Mouse (Mus musculus) c-Kit-positive CD71-negative TER-119-negative erythroid progenitor cells, embryonic 14.5 days (primary cell): ENCODE results near the gene Kansl3.
A peak's percentile ranks its signal among the peaks of the same experiment; 100 is the strongest.

Experiments used
- DNase-seq: peaks from one replicate; pipeline ENCODE4 v3.0.0-alpha.2; 2013; ENCODE audit warnings: low read depth

Kansl3 gene

DNA sequence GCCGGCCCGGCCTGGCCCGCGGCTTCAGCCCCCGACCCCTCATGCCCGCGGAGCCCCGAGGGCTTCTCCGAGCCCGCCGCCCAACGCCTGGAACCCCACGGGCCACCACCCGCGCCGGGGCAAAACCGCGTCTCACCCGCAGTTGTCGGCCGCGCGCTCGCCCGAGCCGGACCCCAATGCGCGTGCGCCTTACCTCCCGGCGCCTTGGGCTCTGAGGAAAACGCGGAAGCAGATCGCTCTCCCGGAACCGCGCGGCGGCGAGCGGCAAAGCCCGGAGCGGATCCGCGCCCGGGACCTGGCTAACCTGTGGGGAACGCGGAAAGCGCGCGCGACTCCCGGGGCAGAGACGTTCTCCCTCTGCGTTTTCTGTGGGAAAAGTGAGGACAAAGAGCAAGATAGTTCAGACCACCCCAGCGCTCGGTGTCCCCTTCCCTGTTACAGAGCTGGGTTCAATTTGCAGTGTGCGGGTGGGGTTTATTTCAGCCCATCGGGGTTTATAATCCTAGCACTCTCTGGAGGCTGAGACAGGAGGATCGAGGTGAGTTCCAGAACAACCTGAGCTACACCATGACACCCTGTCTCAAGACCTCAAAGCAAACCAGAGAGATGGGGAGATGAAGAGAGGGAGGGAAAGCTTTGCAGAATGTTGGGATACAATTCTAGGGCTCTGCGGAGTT is at the start of gene Kansl3:
TSS of gene Kansl3 (minus strand) at position 213 of the 677 bp plus-strand sequence.
- peak; percentile 90 for DNase-seq

DNA sequence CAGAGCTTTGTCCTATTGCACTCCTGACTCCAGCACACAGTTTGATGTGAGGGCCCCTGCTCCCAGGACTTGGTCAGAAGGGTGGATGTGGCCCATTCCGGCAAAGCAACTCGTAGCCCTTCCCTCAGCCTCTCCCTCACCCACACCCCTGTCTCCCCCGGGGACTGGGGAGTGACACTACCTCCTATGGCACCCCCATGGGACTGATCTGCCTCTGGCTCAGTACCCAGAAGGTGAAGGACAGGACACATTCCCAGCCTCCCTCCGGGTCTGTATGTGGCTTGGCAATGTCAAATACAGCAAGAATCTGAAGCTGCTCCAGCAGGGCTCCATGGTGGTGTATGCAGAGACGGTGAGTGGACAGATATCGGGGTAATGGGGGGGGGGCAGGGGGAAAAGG is 35.5 kb upstream of the Kansl3 start:
- no peak for DNase-seq

DNA sequence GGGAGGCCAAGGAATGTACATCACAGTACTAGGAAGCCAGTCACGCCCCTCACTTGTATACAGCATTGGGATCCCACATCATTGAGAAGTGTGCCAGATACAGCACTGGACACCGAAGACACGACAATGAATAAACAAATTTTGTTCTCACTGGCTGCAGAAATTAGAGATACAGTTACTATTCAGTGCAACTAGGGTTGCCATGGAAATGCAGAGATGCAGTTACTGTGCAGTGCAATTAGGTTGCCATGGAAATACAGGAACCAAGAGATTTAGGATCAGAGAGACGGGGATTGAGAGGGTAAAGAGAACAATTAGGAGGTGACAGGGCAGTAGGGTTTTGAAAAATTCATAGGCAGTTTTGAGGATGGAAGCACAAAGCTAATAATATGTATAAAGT is 32.5 kb upstream of the Kansl3 start:
- no peak for DNase-seq

DNA sequence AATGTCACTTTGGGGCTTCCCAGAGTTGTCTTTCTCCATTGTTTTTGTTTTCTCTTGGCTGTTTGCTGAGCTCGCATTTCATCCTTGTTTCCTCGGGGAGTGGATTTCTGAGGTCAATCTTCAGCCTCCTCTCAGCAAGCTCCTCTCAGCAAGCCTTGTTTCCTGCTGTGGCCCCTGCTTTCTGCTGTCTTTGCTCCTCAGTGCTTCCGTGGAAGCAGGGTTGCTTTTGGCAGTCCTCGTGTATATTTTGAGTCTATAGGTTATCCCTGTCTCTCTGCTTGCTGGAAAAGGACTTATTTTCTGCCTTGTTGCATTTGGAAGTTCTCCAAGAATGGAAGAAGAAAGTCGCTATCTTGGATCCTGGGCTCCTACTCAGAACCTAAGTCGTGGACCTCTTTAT is 28.1 kb upstream of the Kansl3 start:
- no peak for DNase-seq

DNA sequence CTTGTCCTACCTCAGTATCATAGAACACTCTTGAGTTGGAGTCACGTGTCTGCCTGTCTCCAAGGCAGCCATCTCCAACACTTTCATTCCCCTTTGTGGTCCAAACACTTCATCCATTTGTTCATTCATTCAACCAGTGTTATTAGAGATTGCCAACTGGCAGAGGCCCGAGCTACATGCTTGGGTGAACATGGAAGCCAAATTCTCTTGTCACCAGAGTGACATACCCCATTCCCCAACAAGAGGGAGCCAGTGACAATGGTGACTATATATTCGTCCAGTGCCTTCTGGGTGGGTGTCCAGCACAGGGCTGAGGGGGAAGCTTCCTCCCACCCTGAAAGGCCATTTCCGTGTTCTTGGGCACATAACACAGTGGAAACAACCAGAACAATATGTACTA is 10.6 kb upstream of the Kansl3 start:
- DNase-seq: no peak

DNA sequence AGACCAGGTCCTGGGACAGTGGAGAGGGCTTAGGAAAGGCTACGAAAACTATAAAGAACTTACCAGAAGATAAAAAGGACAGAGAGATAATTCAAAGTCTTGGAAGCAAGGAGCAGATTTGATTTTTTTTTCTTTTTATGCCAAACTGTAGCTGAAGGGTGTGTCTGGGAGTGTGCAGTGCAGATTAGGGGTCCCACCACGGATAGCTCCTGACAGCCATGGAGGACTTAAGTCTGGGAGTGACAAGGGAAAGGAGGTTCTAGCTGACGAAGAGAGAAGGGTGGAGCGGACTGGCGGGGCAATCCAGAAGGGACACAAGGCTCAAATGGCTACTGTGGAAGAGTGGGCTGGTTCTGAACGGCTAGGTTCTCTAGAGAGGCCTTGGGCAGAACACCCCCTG is 9.9 kb upstream of the Kansl3 start:
- DNase-seq: no peak

DNA sequence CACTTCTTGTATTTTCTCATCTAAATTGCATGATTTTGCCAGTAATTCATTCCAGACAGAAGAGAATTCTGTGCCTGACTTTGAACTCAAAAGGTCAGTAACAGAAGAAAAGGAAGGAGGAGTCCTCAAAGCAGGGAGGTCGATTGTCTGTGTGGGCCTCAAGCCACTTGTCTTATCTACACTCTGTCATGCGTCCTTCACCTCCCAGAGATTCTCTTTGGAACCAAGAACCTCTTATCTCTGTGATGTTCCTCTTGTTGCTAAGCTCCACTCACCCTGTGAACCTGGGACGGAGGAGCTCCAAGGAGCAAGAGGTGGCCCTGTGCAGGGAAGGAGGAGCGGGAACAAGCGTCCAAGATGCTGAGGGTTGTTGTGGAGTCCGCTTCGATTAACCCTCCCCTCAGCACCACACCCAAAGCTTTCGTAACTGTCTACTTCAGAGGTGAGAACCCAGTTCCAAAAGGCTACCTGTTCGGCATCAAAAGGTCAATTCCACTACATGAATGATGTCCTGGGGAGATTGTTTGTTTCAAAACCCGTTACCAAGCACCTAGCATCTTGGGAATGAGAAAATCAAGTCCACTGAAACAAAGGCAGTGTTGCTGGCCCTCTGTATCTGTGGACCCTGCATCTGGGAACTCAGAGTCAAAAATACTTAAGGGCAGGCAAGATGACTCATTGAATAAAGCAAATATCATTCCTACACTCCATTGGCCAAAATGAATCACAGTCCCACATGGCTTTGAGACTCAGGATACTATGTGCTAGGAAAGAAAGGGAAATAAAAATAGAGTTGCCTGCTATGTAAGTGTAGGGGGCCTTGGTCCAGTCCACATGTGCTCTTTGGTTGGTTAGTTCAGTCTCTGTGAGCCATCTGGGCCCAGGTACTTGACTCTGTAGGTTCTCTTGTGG is 3.2 kb upstream of the Kansl3 start, which contains the start of gene Fer1l5:
TSS of gene Fer1l5 (plus strand) at position 358 of the 912 bp plus-strand sequence.
- DNase-seq: no peak

DNA sequence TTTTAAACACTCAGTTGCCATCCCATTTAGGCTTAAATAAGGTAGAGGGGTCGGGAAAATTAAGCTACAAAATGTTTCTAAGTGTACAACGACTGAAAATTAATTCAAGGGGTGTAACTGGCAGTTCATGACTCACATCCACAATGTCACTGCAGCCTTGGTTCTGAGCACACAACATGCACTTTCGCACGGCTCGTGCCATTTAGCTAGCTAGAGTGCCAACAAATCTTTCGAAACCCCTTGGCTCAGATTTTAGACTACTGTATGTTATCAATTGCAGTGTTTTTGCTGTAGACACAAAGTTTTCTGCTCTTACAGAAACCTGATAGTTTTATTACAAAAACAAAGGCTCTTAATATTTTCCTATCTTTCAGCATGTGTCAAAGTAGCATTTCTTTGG is 1.9 kb upstream of the Kansl3 start:
- DNase-seq: no peak

DNA sequence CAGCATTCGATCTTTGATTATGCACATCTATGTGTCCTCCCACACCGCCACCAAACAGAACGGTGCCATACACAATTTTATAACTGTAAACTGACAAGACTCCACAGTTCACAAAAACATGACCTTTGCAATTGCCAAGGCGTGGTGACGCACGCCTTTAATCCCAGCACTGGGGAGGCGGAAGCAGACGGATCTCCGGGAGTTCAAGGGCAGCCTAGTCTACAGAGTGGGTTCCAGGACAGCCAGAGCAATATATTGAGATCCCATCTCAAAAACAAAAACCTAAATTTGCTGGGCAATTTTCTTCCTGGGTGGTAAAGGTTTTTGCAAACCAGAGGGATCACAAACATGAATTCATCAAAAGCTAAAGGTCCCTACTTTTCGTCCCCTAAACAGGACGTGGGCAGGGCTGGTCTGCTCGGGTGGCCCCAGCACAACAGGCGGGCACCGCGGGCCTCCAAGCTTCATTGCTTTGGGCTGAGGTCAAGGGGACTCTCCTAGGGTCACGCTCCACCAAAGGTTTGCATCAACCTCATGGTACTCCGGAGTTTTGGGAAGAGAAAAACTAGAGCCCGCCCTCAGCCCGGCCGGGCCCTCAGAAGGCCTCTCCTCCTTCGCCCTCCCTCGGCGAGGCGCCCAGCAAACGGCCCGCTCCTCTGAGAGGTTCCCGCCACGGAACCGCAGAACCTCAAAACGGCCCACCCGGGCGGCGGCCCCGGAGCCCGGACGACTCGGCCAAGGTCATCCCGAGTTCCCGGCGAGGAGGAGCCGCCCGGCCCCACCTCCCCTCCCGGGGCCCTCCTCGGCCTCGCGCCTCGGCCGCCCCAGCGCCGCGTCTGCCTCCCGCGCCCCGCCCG is 641 bp downstream of the Kansl3 start:
- peak; percentile 23 for DNase-seq

DNA sequence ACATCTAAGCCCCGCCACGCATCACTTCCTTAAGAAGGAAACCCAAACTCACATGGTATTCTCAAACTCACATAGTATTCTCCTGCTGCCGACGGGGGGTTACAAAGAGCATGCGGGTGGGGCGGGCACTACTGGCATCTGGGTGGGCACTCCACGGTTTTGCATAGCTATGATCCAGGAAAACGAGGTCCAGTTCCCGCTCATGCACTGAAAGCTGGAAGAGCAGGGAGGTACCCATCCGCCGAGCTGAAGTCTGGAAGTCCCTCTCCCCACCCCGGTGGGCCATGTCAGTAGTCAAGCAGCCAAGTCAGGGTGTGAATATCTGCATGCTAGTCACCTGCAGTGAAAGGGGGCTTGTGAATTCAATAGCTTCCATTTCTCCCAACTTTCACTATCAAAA is 1.3 kb downstream of the Kansl3 start:
- no peak for DNase-seq

DNA sequence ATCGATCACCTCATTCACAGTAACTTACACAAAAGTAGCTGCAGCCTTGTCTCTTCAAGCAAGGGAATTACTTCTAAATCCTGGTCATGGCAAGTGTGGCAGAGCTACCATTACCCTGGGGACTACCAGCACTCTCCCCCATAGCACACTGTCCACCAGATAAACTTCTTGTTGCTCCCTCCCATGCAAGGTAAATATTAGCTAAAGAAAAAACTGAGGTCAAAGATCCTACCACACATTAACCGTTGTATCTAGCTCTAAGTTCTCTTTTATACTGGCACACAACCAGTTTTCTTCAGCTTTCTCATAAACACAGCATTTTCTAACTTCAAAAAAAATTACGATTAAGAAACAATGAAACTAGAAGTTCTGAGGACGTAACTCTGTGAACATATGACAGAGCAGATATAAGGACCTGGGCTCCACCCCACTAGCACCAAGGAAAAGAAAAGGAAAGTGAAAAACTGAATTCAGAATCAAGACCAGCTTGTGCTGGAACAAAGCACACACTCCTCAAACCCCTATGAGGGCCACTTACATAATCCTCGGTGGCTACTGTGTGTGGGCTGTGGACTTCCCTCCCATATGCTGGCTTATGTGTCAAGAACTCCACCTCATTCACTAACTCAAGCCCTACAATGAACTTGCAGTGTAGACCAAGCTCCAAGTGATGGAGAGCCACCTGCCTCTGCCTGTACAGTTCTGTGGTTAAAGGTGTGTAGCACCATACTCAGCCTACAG is 11.9 kb downstream of the Kansl3 start:
- no peak for DNase-seq

DNA sequence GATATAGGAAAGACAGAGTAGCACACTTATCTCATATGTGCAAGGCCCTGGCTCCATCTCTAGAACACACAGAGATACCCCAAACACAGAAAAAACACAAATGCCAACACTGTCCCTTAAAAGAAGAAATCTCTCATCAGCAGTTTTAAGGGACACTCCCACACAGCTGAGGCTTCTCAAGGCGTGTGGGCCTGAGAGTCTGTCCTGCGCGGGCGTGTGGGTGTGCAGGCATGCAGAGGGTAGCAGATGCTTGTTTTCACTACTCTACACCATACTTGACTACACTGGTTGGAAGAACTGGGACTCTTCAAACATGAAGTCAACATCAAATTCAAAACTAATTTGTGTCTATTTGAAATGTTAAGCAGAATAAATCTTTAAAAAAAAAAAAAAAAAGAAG is 16.6 kb downstream of the Kansl3 start:
- DNase-seq: no peak

DNA sequence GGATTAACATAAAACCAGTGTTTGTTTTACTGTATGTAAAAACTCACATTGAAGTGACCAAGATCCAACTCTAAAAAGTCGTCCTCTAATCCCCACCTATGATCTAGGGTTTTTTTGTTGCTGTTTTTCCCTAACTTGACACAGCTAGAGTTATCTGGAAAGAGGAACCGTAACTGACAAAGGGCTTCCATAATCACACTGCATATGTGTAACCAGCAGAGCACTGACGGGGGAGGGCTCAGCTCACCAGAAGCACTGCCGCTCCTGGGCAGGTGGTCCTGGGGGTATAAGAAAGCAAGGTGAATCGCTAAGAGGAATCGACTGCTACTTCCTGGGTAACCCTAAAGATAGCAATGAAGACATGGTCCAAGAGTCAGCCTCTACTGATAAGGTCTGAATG is 26.4 kb downstream of the Kansl3 start:
- no peak for DNase-seq

DNA sequence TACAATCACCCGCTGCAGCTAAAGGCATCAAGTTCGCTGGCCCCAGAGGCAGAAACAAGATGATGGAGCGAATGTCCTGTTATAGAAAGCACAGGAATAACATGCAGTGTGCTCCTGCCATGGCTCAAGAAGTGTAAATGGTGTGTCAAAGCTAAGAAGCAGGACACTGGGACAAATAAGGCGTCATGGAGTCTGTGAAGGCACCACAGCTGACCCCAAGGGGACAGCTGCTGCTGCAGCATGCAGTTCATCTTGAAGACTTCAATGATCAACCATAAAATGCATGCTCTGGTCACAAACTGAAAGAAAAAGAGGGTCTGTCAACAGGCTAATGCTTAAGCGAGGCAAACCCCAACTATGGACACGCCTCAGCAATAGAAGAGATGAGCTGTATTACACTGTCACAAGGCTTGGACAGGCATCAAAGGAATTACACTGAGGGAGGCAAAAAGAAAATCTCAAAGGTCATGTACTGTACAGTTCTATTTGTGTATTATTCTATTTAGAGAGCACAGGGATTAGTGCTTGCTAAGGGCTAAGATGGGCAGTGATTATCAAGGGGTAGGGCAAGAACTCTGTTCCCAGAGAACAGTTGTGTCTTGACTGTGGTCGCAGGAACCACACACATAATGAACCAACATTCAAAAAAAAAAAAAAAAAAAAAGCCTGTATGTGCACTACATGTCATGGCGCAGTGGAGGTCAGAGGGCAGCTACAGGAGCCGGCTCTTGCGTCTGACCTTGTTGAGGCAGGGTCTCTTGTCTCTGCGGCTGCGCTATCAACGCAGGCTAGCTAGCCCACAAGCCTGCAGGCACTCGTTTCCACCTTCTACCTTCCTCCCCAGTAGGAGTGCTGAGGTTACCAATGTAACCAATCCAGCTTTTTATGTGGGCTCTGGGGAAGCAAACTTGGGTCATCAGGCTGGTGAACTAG is 35.8 kb downstream of the Kansl3 start:
- DNase-seq: no peak

DNA sequence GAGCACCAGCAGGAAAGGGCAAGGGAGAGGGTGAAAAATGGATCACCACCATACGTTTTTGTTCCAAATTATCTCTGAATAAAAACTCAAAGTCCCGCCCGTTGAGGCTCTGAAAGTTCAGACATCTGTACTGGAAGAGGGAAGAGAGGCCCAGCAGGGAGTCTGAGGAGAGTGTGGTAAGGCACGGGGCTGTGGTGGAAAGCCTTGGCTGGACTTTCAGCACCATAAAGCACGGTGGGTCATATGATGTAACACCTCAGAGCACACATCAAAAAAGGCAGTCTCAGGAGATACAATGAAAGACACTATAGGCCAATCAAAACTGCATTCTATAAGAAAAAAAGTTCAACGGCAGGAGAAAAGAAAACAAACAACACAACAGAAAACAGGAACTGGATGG is 37.2 kb downstream of the Kansl3 start:
- DNase-seq: no peak

DNA sequence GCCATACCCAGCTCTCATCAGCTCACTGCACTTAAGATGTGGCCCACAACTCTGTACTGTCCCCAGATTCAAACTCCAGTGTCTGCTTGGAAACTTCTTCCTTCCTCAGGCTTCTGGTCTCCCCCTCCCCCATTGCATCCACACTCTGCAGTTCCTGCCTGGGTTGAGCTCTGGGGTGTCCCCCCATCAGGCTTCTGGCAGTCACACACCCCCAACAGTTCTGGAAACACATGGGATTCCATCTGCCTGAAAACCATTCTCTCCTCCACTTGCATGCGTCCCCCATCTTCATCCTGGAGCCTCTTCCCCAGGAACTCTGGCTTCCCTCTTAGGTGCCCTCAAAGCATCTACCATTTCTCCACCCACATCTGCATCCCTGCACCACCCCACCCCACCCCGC is 42.2 kb downstream of the Kansl3 start:
- no peak for DNase-seq

DNA sequence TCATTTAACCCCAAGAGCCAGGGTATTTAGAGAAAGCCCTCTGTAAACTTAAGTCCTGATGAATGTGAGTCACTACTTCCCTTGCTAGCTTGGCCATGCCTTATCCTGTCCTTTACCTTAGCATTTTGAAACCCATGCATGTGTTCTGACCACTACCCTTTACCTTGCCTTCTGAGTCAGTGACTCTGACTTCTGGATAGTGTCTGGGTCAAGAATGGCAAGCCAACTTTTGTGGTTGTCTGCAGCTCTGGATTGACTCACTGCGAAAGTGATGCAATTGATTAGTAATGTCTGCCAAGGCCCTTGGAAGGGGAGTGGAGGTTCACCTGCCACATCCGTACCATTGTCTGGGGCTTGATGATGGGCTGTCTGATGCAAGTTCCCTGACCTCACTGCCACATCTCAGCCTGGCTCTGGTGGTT is 43.1 kb downstream of the Kansl3 start:
- no peak for DNase-seq

DNA sequence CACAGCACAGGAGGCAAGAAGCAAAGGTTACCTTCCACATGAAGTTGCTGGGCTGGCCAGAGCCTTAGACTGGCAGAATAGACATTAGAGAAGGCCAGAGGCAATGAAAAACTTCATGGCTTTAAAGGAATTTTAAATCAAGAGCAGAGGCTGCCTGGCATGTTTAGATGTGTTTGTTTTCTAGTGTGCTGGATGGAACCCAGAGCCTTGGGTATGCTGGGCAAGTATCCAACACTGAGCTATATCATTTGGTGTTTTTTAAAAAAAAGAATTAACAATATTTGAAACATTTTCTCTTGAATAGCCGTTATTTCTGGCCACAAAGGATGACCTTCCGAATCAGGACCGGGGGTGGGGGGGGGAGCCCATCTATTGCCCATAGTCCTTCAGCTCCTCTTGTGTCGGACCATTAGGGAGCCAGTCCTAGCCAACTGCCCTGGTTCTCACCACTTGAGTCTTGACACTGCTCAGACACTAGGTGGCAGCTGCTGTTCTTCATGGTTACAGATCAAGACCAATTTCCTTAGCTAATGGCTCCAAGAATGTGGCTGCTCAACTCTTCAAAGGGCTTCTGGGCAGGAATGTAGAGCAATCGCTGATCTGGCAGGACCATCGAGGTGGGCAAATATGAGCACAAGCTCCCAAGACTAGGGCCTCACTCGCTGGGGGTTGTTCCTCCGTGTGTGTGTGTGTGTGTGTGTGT is 45.1 kb downstream of the Kansl3 start:
- DNase-seq: no peak

DNA sequence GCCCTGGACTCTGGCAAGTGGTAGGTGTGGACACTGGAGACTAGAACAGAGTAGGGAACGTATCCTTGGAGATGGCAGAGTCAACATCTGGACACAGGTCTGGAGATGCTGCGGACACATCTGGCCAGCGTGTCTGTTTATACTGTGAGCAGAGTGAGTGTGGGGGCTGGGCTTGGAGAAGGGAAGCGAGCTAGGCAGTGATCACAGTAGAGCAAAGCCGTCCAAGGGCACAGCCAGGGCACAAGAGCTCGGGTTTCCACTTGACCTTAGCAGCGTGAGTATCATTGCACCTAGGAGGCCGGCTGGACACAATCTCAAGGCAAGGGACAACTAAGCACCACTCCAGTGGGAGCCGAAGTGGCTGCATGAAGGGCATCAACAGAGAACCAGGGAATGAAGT is 45.9 kb downstream of the Kansl3 start:
- no peak for DNase-seq
